Mouse (Mus musculus) G1E-ER4 (cell line): ENCODE data around the gene Apoe. TPM values are rescaled to one million over a fixed set of nuclear protein-coding genes. Genes with fewer than 3 reads are reported as not detected.

Experiments
- GATA1 ChIP-seq: IDR thresholded peaks from one replicate; pipeline ENCODE4 v1.8.0; 2012; ENCODE audit warnings: low read length, inconsistent platforms
- polyA plus RNA-seq: library from polyadenylated mRNA; stranded (reverse); fragments of >175 nt; gene quantifications from 2 replicates; pipeline ENCODE4 v1.2.3, GENCODE M21; 2012

Gene Apoe
- polyA plus RNA-seq, 1 experiment, result 28.1 TPM

DNA sequence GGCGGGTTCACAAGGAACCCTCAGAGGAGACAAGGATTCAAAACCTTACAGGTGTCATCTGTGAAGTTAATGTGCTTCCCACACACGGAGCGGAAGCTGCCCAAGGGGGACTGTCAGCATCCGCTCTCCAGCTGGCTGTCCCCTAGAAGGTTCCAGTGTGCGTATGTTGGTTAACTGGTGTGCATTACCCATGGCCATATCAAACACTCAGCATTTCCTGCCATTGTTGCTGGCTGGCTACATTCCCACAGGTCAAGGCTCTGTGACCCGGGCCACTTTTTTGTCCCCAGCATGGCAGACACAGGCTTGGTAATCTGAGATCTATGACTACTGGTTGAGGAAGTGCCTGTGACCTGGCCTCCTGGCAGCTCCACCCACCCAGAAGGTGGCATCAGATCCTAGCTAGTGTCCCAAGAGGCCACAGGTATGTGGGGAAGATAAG, 23.8 kb upstream of the Apoe start:
- TF ChIP-seq GATA1, result no peak

DNA sequence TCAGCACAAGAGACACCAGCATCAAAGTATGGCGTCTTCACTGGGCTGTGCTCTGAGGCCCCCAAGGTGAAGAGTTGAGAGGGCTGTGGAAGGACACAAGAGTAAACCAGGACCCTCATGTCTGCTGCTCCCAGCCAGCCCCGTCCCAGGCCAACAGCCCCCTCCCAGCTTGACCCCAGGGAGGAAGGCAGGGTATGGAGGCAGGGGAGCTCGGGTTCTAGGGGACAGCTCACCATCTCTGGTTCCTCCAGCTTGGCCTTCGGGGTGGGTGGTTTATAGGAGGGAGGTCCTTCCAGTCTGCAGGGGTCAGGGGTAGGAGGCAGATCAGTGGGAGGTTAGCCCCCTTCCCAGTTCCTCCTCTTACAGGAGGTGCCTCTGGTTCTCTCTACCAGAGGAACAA, 20.2 kb upstream of the Apoe start:
- no peak for TF ChIP-seq GATA1

GRCm38 (mm10) chr7:19718297-19718952, 19.4 kb upstream of the Apoe start:
- TF ChIP-seq GATA1, result no peak

- TF ChIP-seq GATA1, result no peak
Observed at GRCm38 (mm10) chr7:19717346-19717745, 18.4 kb upstream of the Apoe start.

DNA sequence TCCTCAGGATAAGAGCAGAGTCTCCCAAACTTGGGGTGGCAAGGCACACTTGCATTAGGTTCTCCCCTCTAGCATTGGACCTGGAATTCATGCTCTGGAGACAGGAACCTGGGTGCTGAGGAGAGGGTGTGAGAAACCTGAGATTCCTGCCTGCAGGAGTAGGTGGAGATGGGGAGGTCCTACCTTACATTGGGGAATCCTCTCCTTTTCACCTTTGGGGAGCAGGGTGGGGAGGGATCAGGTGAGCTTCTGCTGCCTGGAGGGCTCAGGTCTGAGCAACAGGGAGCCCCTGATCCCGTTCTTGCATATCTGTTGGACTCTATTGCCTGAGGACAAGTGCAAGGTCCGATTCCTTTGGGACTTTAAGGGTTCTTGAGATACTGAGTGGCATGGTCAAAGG, 17.8 kb upstream of the Apoe start:
- TF ChIP-seq GATA1, result no peak

DNA sequence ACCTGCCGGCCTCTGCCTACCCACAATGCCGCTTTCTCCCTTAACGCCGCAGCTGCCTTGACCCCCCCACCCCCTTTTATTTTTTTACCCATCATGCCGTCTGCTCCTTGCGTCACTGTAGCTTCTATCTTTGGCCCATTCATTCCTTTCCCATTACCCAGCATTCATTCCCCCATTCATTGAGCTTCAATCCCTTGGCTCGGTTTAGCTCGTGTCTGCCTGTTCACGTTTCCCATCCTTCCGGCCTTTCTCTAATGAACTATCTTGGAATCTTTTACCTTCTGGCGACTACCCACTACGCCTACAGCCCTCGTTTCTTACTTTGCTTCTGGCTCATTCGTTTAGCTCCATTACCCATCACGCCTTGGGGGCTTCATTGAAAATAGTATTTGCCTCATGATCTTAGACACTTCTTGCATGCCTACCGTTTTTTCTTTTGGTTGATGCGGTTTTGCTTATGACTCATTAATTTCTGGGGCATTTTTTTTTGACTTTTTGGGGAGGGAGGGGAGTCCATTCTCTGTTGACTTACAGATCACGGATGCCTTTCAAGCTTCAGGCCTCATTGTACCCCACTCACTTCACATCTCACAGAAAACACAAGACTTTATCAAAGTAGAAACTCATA, 17.2 kb upstream of the Apoe start:
- TF ChIP-seq GATA1, result no peak

GRCm38 (mm10) chr7:19715239-19716054, 16.5 kb upstream of the Apoe start, which contains the start of gene Tomm40:
Gene Tomm40 (minus strand): TSS chr7:19715438.
- TF ChIP-seq GATA1, result no peak

- TF ChIP-seq GATA1, result no peak
Observed at GRCm38 (mm10) chr7:19714836-19715235, 15.8 kb upstream of the Apoe start.

GRCm38 (mm10) chr7:19713598-19713997, 14.6 kb upstream of the Apoe start:
- TF ChIP-seq GATA1, result no peak

- no peak for TF ChIP-seq GATA1
Observed at GRCm38 (mm10) chr7:19713196-19713595, 14.2 kb upstream of the Apoe start.

DNA sequence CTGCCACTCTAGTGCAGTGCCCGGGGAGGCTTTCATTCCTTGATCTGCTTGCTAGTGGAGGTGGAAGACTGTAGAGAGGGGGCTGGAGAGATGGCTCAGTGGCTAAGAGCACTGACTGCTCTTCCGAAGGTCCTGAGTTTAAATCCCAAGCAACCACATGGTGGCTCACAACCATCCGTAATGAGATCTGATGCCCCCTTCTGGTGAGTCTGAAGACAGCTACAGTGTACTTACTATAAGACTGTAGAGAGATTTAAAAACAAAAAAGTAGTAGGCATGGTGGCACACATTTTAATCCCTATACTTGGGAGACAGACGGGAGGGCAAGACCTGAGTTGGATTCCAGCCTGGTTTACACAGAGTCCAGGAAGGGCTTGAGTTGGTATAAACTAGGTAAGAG, 13.4 kb upstream of the Apoe start:
- no peak for TF ChIP-seq GATA1

DNA sequence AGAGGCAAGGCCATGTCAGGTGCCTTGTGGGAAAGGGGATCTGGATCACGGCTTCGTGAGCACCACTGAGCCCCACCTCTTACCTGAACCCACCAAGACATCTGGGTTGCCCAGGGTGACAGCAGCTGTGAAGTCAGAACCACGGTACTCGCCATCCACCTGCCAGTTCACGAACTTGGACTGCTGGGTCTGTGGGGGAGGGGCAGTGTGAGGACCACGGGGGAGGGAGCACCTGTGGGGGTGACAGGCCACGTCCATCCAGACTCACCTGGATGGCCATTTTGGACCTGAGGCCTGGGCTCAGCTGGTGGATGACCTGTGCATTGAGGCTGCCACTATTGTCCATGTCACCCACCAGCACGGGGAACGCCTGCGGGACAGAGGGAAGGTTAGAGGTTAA, 11.7 kb upstream of the Apoe start:
- no peak for TF ChIP-seq GATA1

DNA sequence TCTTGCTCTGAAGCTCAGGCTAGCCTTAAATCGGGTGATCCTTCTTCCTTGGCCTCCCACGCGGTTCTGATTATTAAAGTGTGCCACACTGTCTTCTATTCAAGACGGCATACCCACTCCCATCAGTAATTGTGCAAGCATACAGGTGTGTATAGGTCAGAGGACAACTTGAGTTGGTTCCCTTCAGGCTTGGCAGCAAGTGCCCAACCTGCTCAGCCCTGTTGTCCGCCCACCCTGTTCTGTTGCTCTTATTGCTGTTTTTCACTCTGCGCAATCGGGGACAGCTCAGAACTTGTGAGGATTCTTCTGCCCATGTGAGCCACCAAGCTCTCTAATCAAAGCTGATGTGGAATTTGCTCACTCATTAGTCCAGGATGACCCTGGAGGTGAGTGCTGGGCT, 6.3 kb upstream of the Apoe start:
- no peak for TF ChIP-seq GATA1

DNA sequence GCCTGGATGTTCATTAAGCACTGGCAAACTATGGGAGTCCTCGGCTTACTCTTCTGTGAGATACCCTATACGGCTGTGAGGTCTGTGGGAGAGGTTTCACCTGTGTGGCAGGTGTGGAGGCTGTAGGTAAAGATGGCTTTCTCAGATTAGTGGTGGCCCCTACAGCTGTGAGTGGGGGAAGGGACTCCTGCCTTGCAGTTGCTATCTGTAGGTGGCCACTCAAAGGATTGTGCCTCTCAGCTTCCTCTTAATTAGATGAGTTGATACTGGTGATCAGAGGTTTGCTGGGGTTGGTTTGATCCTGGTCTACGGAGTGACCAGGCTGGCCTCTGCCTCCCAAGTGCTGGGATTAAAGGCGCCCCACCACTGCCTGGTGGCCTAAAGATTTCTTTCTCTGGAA, 5.5 kb upstream of the Apoe start:
- TF ChIP-seq GATA1, result no peak

DNA sequence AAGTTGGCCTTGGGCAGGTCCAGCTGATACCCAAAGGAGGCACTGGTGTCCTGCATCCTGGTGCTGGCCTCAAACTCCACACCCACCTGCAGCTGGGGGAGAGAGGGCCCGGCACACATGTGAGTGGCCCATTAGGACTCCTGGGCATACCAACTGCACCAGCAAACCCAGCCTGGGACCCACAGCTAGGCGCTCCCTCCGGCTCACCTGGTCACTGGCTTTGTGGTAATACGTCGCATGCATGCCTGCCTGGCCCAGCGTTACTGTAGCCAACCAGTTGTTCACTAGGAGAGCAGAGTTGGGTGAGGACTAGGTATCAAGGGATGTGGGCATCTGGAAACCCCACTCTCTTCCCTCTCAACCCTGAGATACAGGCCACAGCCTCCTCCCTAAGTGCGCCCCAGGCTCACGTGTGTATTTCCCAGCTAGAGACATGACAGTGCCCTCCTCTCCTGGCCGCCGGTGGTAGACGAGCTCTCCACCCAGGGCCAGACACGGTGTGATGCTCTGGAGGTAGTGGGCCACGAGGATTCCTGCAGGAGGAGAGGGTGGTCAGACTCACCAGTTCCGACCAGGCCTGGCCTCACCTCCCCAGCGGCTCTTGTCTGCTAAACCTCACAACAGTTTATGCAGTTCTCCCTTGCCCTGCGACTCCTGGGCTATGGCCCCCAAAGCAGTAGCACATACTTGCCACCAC, 4.0 kb upstream of the Apoe start:
- no peak for TF ChIP-seq GATA1
